Mouse (Mus musculus): ENCODE results near the gene Gstt3. TPM values are rescaled to one million over a fixed set of nuclear protein-coding genes. Genes with fewer than 3 reads are reported as not detected.
"Not testable (repeated sequence)": the region's sequence is repeated elsewhere in the genome, so short reads cannot be mapped to it uniquely, and the experiment has no call there.

The Gstt3 gene
- total RNA-seq, 2 experiments from 2014 or later = 5.3 to 7.5 TPM

- DNase-seq = no peak
- intact Hi-C loops (cut with DNase I; ENCODE audit: low total_unique reads) = no loop called here
Observed at GRCm38 (mm10) chr10:75789081-75789735, 8.0 kb upstream of the Gstt3 start.

GRCm38 (mm10) chr10:75788277-75788676 lies 7.1 kb upstream of the Gstt3 start:
- intact Hi-C loops (cut with DNase I; ENCODE audit: low total_unique reads) = no loop called here
- no peak for DNase-seq

- no peak for DNase-seq
- intact Hi-C loops (cut with DNase I; ENCODE audit: low total_unique reads) = no loop called here
Observed at GRCm38 (mm10) chr10:75785442-75785841, 4.2 kb upstream of the Gstt3 start.

GRCm38 (mm10) chr10:75779206-75780174 lies 1.7 kb downstream of the Gstt3 start:
- intact Hi-C loops (cut with DNase I; ENCODE audit: low total_unique reads) = no loop called here
- no peak for DNase-seq

- intact Hi-C loops (cut with DNase I; ENCODE audit: low total_unique reads) = no loop called here
- DNase-seq = no peak
Observed at GRCm38 (mm10) chr10:75777885-75778284, 3.3 kb downstream of the Gstt3 start.

- no peak for DNase-seq
- intact Hi-C loops (cut with DNase I; ENCODE audit: low total_unique reads) = no loop called here
Observed at GRCm38 (mm10) chr10:75776562-75776961, 4.7 kb downstream of the Gstt3 start.

GRCm38 (mm10) chr10:75774587-75774986 lies 6.6 kb downstream of the Gstt3 start:
- intact Hi-C loops (cut with DNase I; ENCODE audit: low total_unique reads) = no loop called here
- no peak for DNase-seq

GRCm38 (mm10) chr10:75774102-75774501 lies 7.1 kb downstream of the Gstt3 start:
- intact Hi-C loops (cut with DNase I; ENCODE audit: low total_unique reads) = no loop called here

GRCm38 (mm10) chr10:75772795-75773664 lies 8.2 kb downstream of the Gstt3 start, which contains the start of gene Ddt:
Gene Ddt, minus strand, starts transcription at chr10:75773414.
- intact Hi-C loops (cut with DNase I; ENCODE audit: low total_unique reads) = no loop called here
- DNase-seq = peak; percentile 87

More at GRCm38 (mm10) chr10:75774102-75774501, 7.1 kb downstream of the Gstt3 start:
- DNase-seq = no peak

GRCm38 (mm10) chr10:75767756-75768155 lies 13.5 kb downstream of the Gstt3 start:
- not testable (repeated sequence) for DNase-seq
- intact Hi-C loops (cut with DNase I; ENCODE audit: low total_unique reads) = loop anchor here (5.0 kb wide), 1 partner anchor 65 kb away; no protein-coding TSS in a partner anchor

GRCm38 (mm10) chr10:75766856-75767255 lies 14.4 kb downstream of the Gstt3 start:
- intact Hi-C loops (cut with DNase I; ENCODE audit: low total_unique reads) = loop anchor here (5.0 kb wide), 1 partner anchor 65 kb away; no protein-coding TSS in a partner anchor
- DNase-seq = no peak

- peak; percentile 54 for DNase-seq
- intact Hi-C loops (cut with DNase I; ENCODE audit: low total_unique reads) = loop anchor here (5.0 kb wide), 1 partner anchor 68 kb away; no protein-coding TSS in a partner anchor
Observed at GRCm38 (mm10) chr10:75764519-75765473, 16.4 kb downstream of the Gstt3 start.

- DNase-seq = peak; percentile 96
- intact Hi-C loops (cut with DNase I; ENCODE audit: low total_unique reads) = no loop called here
Observed at GRCm38 (mm10) chr10:75763682-75764518, 17.3 kb downstream of the Gstt3 start, which contains the start of gene Cabin1. Gene Cabin1, minus strand, starts transcription at chr10:75764341.

GRCm38 (mm10) chr10:75762413-75762812 lies 18.8 kb downstream of the Gstt3 start:
- intact Hi-C loops (cut with DNase I; ENCODE audit: low total_unique reads) = no loop called here
- DNase-seq = no peak

- DNase-seq = no peak
- intact Hi-C loops (cut with DNase I; ENCODE audit: low total_unique reads) = no loop called here
Observed at GRCm38 (mm10) chr10:75760311-75760710, 20.9 kb downstream of the Gstt3 start.

GRCm38 (mm10) chr10:75756719-75757118 lies 24.5 kb downstream of the Gstt3 start:
- intact Hi-C loops (cut with DNase I; ENCODE audit: low total_unique reads) = no loop called here

GRCm38 (mm10) chr10:75744017-75744416 lies 37.2 kb downstream of the Gstt3 start:
- intact Hi-C loops (cut with DNase I; ENCODE audit: low total_unique reads) = loop anchor here (5.0 kb wide), 1 partner anchor 108 kb away; no protein-coding TSS in a partner anchor
- peak; percentile 81 for DNase-seq

More at GRCm38 (mm10) chr10:75756719-75757118, 24.5 kb downstream of the Gstt3 start:
- DNase-seq = no peak
